Mouse (Mus musculus) bone marrow macrophage, adult 2 months (primary cell): ENCODE data around the gene Olfr573-ps1. TPM values are rescaled to one million over a fixed set of nuclear protein-coding genes. Genes with fewer than 3 reads are reported as not detected.

Source experiments
- H3K27ac ChIP-seq: 2 replicates; pipeline ENCODE4 v1.5.1; 2012; ENCODE audit warnings: low read depth, low read length; ENCODE audit not compliant: insufficient read depth
- H3K4me1 ChIP-seq: 2 replicates; pipeline ENCODE4 v1.6.1; 2012; ENCODE audit warnings: low read length; ENCODE audit not compliant: control insufficient read depth, insufficient read depth
- H3K4me3 ChIP-seq: 2 replicates; pipeline ENCODE4 v1.5.1; 2012; ENCODE audit warnings: mild to moderate bottlenecking, low read length, moderate library complexity; ENCODE audit not compliant: insufficient read depth
- CTCF ChIP-seq: IDR thresholded peaks from 2 replicates; pipeline ENCODE4 v1.5.1; 2012; ENCODE audit warnings: low read depth, mild to moderate bottlenecking, low read length, moderate library complexity
- POLR2A ChIP-seq: IDR thresholded peaks from 2 replicates; pipeline ENCODE4 v1.6.1; 2012; ENCODE audit warnings: mild to moderate bottlenecking, low read depth, low read length, borderline replicate concordance
- polyA plus RNA-seq: library from polyadenylated mRNA; stranded (reverse); fragments of >200 nt; gene quantifications from 2 replicates; pipeline ENCODE4 v1.2.4, GENCODE M21; 2012; ENCODE audit not compliant: missing spikeins, insufficient read depth, insufficient read length

Olfr573-ps1 gene
- not detected in 2 replicates for polyA plus RNA-seq

DNA sequence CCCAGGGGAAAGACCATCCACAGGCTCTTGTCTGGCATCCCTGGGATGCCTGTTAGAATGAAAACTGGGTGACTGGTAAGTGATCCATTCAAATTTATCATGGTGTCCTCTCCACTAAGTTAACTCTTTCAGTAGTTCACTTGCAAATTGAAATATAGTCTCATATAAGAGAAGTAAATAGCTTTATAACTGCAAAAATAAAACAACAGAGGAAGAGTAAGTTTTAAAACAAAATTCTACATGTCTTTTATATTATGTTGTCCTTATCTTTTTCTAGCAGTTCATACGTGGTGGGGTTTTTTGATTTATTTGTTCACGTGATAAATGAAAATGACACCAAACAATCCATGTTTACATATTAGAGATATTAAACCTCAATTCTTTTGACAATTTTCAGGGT lies at the start of gene Olfr573-ps1:
TSS of gene Olfr573-ps1 (minus strand) at position 101 of the 400 bp plus-strand sequence.
- Histone ChIP-seq H3K27ac (no peak within 1 kb of the TSS), H3K4me1 (no peaks in the 10 kb centered on the region), H3K4me3 (no peak within 1 kb of the TSS)
- TF ChIP-seq POLR2A, result no peak
- no peak for TF ChIP-seq CTCF

DNA sequence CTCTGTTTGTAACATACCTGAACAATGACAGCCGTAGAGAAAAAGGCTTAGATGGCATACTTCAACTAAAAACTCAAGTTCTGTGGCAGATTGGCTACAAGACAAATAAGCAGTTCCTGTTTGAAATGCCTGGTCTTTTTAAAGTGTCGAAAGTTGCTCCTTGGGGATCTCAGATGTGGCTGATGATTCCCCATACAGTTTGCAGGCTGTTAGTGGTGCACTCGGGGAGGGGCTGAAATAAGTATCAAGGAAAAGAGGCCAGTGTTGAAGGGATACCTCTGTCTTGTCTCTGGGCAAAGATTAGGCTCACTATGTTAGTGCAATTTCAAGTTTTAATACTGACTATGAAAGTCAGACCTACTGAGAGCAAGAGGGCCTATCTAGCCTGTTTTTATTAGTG lies 46.8 kb upstream of the Olfr573-ps1 start, which contains the start of gene Olfr578:
TSS of gene Olfr578 (minus strand) at position 101 of the 400 bp plus-strand sequence.
- H3K4me3 ChIP-seq, result no peak within 1 kb of the TSS
- H3K4me1 ChIP-seq, result no peaks in the 10 kb centered on the region
- no peak for TF ChIP-seq POLR2A
- no peak for TF ChIP-seq CTCF
- H3K27ac ChIP-seq, result no peak within 1 kb of the TSS

DNA sequence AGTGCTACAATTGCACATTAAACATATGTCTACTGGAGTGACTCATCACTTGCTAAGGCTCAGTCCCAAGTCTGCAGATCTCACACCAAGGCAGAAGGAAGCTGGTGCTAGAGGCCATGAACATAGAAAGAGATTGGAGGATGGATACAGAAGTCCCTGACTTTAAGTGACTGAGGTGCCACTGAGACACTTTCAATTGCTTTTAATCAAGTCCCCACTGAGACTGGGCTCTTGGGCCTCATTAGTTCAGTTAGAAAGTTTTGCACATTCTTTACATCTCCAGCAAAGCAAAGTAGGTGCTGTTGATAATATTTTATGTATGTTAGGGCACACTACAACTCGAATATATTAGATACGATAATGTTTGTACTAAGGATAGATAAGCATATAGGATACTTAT lies 33.5 kb upstream of the Olfr573-ps1 start, which contains the start of gene Olfr577:
TSS of gene Olfr577 (minus strand) at position 101 of the 400 bp plus-strand sequence.
- no peak within 1 kb of the TSS for H3K4me3 ChIP-seq
- TF ChIP-seq POLR2A (no peak), CTCF (no peak)
- H3K4me1 ChIP-seq, result no peaks in the 10 kb centered on the region
- H3K27ac ChIP-seq, result no peak within 1 kb of the TSS

DNA sequence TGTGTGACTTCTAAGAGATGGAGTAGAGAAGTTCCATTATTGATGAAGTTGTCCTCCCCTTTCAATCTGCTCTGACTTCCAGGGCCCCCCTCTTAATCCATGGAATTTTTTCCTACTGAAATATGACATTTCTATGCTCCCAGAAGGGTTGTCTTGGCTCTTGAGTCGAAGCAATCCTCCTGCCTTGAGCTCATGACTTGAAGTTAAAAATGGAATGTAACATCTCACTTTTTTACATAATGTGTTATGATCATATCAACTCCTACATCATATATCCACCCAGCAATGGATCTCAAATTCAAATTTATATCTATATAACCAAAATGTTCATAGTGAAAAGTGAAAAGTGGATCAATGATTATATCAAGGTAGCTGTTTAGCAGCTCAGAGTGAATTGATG lies 32.0 kb upstream of the Olfr573-ps1 start:
- no peaks in the 10 kb centered on the region for H3K4me1 ChIP-seq
- H3K4me3 ChIP-seq, result no peak overlapping the region
- TF ChIP-seq CTCF (no peak), POLR2A (no peak)
- H3K27ac ChIP-seq, result no peak overlapping the region

DNA sequence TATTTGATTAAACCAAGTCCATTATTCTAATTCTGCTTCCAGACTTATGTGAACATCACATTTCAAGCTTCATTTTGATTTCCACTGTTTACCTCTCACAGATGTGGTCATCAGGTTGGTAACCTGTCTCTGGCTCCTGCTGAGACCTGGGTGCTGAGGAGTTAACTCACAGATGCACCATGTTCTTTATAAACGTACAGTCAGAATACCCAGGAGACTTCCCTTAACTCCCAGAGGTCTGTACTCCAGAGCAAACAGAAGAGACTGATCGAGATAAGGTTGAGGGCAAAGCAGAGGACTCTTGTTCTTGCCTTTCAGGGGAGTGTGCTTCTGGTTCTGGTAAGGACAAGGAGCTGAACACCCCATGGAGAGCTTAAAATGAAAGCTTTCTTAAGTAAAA lies 20.0 kb upstream of the Olfr573-ps1 start, which contains the start of gene Olfr576:
TSS of gene Olfr576 (plus strand) at position 301 of the 400 bp plus-strand sequence.
- TF ChIP-seq CTCF (no peak), POLR2A (no peak)
- no peaks in the 10 kb centered on the region for H3K4me1 ChIP-seq
- H3K27ac ChIP-seq, result no peak within 1 kb of the TSS
- H3K4me3 ChIP-seq, result no peak within 1 kb of the TSS

DNA sequence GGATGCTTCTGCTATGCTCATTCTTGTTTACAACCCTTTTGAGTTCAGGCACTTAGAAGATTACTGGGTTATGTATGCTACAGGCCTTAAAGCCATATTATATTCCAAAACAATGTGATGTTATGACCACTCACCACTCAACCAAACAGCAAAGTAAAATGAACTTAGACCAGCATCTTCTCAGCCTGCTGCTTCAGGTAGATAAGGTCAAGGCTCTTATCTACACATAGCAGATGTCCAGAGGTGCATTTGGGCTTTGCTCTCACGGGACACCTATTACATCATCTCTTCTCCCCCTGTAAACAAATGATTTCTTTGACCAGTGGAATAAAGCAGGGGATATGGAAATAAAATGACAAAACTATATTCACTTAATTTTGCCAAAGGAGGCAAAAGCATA lies 16.2 kb upstream of the Olfr573-ps1 start, which contains the start of gene Olfr575:
TSS of gene Olfr575 (minus strand) at position 183 of the 400 bp plus-strand sequence.
- no peaks in the 10 kb centered on the region for H3K4me1 ChIP-seq
- H3K27ac ChIP-seq, result no peak within 1 kb of the TSS
- TF ChIP-seq CTCF, result no peak
- TF ChIP-seq POLR2A, result no peak
- no peak within 1 kb of the TSS for H3K4me3 ChIP-seq

DNA sequence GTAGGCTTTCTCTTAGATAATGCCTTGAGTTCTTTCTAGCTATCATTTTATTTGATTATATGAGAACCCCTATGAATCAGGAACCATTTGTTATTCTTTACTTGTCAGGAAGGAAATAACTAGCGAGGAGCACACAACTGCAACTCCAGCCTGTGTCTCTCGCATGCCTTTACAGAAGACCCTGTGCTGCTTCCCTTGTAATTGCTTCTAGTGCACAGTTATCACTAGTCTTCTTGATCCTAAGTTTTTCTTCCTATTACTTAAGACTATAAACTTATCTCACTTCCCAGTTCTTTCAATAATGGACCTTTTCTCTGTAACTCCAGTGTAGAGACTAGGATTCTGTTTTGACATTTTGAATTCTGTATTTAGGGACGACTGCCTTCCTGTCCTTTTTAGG lies 15.8 kb upstream of the Olfr573-ps1 start:
- Histone ChIP-seq H3K4me1 (no peaks in the 10 kb centered on the region), H3K4me3 (no peak overlapping the region), H3K27ac (no peak overlapping the region)
- no peak for TF ChIP-seq CTCF
- TF ChIP-seq POLR2A, result no peak

DNA sequence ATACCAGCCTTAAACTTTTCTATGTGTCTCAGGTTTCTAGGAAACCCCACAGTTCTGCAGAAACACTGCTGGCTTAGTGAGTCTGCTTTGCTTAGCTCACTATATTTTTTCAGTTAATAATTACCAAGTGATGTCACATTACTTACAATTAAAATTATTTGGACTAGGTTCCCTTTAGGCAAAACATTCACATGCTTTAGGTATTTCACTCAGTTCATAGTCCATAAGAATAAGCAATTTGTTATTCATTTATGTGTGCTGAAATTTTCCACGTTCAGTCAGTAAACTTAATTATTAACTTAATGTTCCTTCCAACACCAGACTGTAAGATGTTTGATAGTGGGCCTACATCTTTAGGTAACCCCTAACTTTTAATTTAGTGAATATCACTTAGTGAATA lies 8.4 kb upstream of the Olfr573-ps1 start:
- H3K27ac ChIP-seq, result no peak overlapping the region
- no peak for TF ChIP-seq CTCF
- no peak for TF ChIP-seq POLR2A
- H3K4me1 ChIP-seq, result no peaks in the 10 kb centered on the region
- no peak overlapping the region for H3K4me3 ChIP-seq

DNA sequence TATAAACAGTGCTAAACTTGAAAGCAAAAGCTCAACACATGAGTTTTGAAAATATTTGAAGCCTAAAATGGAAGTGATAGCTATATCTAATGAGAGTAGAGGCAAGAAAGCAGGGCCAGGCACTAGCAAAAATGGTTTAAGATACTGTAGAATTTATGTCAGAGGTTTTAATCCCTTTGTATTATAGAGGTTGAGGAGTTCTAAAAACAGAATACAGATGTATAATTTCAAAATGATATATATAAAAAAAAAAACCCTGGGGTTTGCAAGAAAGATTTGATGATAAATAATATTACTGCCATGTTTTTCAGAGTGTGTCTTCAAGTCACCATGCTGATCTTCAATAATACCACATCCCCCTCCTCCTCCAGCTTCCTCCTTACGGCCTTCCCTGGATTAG lies 5.8 kb upstream of the Olfr573-ps1 start, which contains the start of gene Olfr574:
TSS of gene Olfr574 (plus strand) at position 301 of the 400 bp plus-strand sequence.
- TF ChIP-seq CTCF (no peak), POLR2A (no peak)
- Histone ChIP-seq H3K4me1 (no peaks in the 10 kb centered on the region), H3K27ac (no peak within 1 kb of the TSS)

DNA sequence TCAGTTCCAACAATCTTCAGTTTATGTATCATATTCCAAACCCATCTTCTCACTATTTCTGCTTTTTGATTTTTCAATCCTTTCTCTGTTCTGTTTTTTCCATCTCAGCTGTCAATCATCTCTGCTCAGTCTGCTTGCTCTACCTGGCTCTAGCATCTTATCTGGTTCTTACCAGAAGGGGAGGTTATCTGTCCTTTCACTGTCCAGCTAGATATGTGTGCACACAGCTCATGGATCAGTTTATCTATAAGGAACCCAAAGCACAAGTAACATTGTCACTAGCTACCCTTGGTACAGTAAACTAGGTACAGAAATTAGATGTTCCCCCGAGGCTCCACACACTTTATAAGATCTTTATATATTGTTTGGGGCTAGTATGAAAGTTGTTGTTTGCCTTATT lies 1.0 kb upstream of the Olfr573-ps1 start:
- Histone ChIP-seq H3K27ac (no peak overlapping the region), H3K4me1 (no peaks in the 10 kb centered on the region), H3K4me3 (no peak overlapping the region)
- no peak for TF ChIP-seq CTCF
- no peak for TF ChIP-seq POLR2A

More for the DNA sequence above, 5.8 kb upstream of the Olfr573-ps1 start, which contains the start of gene Olfr574:
- no peak within 1 kb of the TSS for H3K4me3 ChIP-seq
